Mouse (Mus musculus) telencephalon, adult 2 months (tissue): ENCODE data around the gene Prkacb.
A peak's percentile ranks its signal among the peaks of the same experiment; 100 is the strongest.
"Not testable (repeated sequence)": the region's sequence is repeated elsewhere in the genome, so short reads cannot be mapped to it uniquely, and the experiment has no call there.

Experiments
- DNase-seq: peaks from one replicate; pipeline ENCODE4 v3.0.0-alpha.2; 2011; ENCODE audit warnings: low read depth, low spot score

Gene Prkacb

GRCm38 (mm10) chr3:146778451-146778850 lies 34.3 kb downstream of the Prkacb start:
- DNase-seq = no peak

DNA sequence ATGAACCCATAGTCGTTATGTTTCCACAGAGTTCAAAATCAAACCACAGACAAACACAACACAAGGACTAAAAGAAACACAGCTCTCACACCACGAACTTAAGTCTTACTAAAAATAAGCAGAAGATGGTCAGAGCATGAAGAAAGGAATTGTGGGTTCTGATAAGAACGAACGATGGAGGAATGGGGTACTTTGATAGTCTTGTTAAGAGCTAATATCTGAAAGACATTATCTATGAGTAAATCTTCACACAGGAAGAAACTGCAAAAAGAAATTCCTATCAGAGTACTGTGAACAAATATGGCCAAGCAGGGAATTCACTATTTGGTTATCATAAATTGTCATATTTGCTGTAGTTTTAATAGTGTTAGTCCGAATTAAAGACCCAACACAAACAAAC lies 36.1 kb downstream of the Prkacb start:
- no peak for DNase-seq

- peak; percentile 13 for DNase-seq
Observed at GRCm38 (mm10) chr3:146770853-146771252, 41.9 kb downstream of the Prkacb start.

DNA sequence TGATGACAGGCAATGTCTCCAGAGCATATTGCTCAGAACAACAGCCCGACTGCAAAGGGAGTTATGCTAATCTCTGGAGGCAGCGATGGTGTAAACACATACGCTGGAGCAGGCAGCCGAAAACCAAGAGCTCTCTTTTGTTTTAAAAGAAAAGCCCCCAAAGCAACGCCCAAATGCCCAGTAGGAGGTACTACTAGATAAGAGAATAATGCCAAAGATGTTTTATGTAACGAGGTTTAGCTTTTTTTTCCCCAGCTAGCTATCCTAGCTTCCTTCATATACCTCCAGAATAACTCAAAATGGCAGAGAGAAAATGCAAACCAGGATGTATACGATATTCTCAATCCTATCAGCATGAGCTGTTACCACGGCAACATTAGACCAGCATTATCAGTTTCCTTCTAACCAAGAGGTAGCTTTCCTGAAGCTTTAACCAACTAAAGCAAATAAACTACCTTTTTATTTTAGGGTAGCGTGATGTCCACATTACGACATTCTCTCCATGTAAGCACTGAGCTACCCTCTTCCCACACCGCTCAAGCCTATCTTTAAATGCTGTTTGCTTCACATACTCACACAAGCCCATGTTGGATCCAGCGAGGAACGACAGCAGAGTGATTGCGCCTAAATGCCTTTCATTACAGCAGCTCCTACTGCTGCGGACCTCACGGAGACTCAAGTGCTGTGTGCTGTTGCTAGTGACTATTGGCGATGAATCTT lies 42.7 kb downstream of the Prkacb start:
- DNase-seq = peak; percentile 76

DNA sequence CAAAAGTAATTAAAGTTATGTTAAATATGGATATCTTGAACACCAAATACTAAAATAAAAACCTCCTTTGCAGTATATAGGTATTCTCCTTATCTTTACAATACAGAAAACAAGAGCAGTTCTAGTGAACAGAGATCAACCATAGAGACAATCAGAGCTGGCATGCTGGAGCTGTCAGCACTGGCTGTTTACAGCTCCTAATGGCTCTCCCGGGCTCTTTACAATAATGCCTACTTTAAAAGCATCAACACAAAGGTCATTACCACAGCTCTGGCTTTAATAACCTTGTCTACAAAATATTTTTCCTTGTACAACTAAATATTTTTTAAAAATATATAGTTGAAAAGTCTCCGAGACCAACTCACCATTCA lies 43.2 kb downstream of the Prkacb start:
- DNase-seq = peak; percentile 19

GRCm38 (mm10) chr3:146768921-146769320 lies 43.9 kb downstream of the Prkacb start:
- DNase-seq = peak; percentile 77

- peak; percentile 22 for DNase-seq
Observed at GRCm38 (mm10) chr3:146768360-146768759, 44.4 kb downstream of the Prkacb start.

DNA sequence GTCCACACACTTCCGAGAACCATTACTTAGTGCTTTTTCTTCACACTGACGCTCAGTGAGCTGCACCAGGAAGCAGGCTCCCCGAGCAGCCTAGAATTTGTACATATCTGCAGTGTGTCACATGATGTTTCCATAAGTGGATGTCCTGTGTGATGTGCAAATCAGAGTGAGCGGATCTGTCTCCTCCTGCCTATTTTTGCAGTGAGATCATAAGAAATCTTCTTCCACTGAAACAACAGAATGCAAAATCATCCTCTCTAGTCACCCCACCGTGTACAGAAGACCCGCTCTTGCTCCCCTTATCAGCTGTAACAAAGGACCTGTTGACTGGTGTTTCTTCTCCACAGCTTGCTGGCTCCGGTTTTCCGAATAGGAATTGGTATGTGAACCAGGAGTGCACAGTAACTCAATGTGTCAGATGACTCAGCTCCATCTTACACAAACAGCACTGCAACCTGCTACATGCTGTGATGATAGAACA lies 46.0 kb downstream of the Prkacb start:
- peak; percentile 62 for DNase-seq

DNA sequence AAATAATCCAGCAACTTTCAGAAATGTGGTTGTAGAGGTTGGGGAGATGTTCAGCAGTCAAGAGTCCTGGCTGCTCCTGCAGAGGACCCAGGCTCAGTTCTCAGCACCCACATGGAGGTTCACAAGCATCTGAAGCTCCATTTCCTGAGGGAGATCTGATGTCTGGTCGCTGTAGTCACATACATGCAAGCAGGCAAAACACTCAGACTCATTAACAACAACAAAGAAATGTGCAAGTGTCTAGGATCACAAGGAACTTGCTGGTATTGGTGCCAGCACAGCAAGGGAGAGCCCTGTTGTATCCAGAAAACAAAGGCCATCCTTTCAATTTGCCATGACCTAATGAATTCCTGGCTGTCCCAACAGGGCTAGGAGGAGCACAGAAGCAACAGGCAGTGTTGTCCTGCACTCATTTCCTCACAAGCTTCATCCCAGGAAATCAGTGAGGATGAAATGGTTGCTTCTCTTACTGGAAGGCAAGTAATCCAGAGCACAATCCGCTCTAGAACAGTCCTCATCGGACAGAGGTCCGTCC lies 46.7 kb downstream of the Prkacb start:
- peak; percentile 44 for DNase-seq

- no peak for DNase-seq
Observed at GRCm38 (mm10) chr3:146764871-146765529, 47.8 kb downstream of the Prkacb start.

DNA sequence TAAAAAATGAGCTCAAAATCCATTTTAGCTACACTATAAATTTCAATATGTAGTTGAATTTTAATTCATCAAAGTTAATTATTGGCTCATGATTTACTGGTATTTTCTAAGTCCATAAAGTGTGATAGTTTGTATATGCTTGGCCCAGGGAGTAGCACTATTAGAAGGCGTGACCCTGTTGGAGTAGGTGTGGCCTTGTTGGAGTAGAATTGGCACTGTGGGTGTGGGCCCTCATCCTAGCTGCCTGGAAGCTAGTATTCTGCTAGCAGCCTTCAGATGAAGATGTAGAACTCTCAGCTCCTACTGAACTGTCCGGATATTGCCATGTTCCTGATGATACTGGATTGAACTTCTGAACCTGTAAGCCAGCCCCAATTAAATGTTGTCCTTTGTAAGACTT lies 49.7 kb downstream of the Prkacb start:
- not testable (repeated sequence) for DNase-seq

DNA sequence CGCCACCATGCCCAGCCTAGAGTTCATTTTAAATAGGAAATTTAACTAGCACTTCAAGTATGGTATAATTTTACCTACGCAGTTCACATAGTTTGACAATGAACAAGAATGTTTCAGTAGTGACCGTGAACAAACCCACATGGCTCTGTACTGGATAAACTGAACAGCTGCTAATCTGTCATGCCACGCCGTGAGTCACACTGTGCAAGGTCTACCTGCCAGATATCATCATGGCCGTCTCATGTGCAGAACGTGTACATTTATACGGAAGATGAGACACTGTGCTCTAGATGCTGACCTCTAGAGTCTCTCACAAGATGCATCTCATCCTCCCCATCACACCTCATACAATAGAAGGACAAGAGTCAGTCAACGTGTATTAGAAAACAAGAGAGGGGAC lies 51.5 kb downstream of the Prkacb start:
- no peak for DNase-seq

GRCm38 (mm10) chr3:146757970-146758960 lies 54.5 kb downstream of the Prkacb start:
- DNase-seq = no peak

GRCm38 (mm10) chr3:146754270-146754669 lies 58.5 kb downstream of the Prkacb start:
- DNase-seq = no peak

DNA sequence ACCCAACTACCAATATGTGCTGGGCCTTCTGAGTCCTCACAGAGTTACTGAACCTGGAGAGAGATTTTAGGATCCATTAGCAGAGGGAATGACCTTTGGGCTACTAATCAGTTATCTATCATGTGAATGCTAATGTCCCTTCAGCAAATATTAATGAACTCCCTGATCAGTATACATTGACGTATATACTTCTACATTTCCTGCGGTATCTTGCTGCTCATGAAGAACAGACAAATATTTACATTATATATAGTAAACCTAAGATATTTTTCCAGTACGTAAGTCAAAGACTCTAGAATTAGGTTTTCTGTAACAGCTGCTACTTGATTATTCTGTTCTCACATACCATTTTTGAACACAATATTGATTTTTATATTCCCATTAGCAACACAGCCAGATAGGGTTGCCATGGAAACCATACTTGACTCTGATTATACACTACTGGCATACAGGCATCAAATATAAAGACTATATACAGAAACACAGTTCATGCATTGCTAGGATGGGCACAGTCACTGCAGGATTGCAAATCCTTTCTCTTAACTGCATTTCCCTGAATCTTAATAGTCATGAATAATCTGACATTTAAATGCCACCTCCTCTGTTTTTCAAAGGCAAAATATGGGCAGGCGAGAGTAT lies 71.1 kb downstream of the Prkacb start:
- no peak for DNase-seq

DNA sequence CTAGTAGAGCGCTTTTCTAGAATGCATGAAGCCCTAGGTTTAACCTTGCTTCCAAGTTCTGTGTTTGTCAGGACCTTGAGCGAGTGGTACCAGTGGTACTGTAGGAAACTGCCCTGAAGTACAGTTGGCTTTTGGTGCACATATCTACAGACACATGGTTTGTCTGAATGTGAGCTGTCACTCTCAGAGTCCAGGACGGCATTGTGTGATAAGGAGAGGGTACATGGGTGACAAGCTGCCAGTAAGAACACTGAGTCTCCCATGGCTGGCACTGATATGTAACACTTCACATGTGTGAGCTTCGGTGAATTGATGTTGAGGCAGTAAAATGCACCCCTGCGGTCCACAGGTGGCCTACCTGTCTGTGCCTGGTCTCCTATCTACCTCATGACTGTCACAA lies 71.6 kb downstream of the Prkacb start:
- DNase-seq = no peak

GRCm38 (mm10) chr3:146736186-146736585 lies 76.6 kb downstream of the Prkacb start:
- DNase-seq = not testable (repeated sequence)

- no peak for DNase-seq
Observed at GRCm38 (mm10) chr3:146735657-146736056, 77.1 kb downstream of the Prkacb start.

DNA sequence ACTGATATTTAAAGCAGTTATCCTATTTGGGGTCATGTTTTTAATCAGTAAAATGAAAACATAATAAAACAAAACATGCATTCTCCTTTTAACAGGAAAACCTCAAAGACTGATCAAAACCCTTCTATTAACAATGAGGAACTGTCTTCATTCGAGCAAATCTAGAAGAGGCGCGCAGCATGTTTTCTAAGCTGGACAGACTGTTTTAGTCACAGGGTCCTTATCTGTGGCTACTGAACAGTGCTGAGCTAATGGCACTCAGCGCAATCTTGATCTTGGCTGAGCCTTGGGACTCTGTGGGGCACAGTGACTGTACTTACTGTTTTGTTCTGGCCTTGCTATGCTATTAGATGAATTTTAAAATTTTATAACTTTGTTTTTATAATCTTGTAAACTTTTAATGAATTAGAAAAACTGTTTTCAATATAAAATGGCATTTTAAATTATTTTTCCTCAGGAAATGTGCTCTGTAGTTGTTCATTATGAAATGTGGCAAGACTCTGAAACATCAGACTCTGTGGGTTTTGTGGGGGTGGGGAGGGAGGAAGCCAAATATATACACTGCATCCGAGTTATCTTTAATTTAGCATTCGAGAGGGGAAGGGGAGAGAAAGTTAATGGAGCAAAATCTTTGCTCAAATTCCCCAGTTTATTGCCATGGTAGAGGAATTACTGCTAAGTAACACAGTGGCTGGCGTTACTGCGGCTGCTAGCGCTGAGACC lies 77.7 kb downstream of the Prkacb start:
- no peak for DNase-seq

DNA sequence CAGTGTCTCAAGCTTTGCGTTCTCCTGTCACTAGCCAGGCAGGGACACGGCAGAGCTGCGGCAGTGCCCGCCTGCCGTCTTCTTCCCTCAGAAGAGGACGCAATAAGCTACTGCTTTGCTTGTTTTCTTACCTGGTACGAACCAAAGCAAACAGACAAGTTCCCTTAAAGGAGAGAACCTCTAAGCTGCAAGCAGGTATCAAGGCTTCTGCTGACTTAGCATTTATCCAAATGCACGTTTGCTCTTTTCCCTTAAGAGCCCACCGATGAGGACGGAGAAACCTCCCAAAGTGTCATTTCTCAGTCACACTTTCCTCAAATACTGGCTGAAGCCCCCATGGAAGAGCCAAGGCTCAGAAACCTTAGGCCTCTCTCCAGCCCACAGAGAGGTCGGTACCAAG lies 81.3 kb downstream of the Prkacb start:
- no peak for DNase-seq

DNA sequence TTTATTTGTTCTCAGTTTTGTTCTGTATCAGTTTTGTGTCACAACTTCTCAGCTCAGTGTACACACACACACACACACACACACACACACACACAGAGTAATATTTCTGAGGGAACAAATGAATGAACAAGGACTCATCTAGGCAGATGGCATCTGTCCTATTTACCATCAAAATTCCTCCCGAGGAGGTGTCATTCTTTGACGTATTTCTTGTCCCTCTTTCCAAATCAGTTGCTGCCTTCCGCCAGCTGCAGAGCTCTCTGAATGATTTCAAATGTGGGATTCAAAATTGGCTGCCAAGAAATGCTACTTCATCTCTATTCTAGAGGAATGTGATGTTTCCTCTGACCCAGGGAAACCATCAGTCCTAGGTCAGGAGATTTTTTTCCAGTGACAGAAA lies 89.8 kb downstream of the Prkacb start:
- peak; percentile 76 for DNase-seq
